Mouse (Mus musculus) brain, embryonic 14.5 days (tissue): Measurements from ENCODE around the gene Igfbp7. TPM values are rescaled to one million over a fixed set of nuclear protein-coding genes. Genes with fewer than 3 reads are reported as not detected.

ENCODE experiments used
- DNase-seq: peaks from one replicate; pipeline ENCODE4 v3.0.0-alpha.2; 2011; ENCODE audit warnings: low read depth
- CTCF ChIP-seq: fragments of 200-500 bp; IDR thresholded peaks from 2 replicates; pipeline ENCODE4 v1.5.1; 2012; ENCODE audit warnings: inconsistent platforms, mild to moderate bottlenecking, moderate library complexity, borderline replicate concordance; ENCODE audit not compliant: insufficient read depth, insufficient read length; ENCODE audit errors: extremely low read depth
- POLR2A ChIP-seq: fragments of 200-500 bp; IDR thresholded peaks from 2 replicates; pipeline ENCODE4 v1.6.1; 2012; ENCODE audit warnings: mild to moderate bottlenecking, inconsistent platforms, borderline replicate concordance; ENCODE audit not compliant: poor library complexity, insufficient read depth, insufficient read length, severe bottlenecking; ENCODE audit errors: extremely low read depth
- polyA plus RNA-seq: library from polyadenylated mRNA; depleted of rRNA; stranded (reverse); fragments of >200 nt; gene quantifications from 2 replicates; pipeline ENCODE4 v1.2.3, GENCODE M21; 2012; rRNA removed

Gene Igfbp7
- polyA plus RNA-seq, 1 experiment: 74.8 TPM

GRCm38 (mm10) chr5:77309924-77310772 is 97.7 kb downstream of the Igfbp7 start, which contains the start of the genes Noa1 and Polr2b:
TSS of gene Noa1 (minus strand) at chr5:77310084.
TSS of gene Polr2b (plus strand) at chr5:77310147.
- TF ChIP-seq POLR2A (peak; percentile 91), CTCF (no peak)

DNA sequence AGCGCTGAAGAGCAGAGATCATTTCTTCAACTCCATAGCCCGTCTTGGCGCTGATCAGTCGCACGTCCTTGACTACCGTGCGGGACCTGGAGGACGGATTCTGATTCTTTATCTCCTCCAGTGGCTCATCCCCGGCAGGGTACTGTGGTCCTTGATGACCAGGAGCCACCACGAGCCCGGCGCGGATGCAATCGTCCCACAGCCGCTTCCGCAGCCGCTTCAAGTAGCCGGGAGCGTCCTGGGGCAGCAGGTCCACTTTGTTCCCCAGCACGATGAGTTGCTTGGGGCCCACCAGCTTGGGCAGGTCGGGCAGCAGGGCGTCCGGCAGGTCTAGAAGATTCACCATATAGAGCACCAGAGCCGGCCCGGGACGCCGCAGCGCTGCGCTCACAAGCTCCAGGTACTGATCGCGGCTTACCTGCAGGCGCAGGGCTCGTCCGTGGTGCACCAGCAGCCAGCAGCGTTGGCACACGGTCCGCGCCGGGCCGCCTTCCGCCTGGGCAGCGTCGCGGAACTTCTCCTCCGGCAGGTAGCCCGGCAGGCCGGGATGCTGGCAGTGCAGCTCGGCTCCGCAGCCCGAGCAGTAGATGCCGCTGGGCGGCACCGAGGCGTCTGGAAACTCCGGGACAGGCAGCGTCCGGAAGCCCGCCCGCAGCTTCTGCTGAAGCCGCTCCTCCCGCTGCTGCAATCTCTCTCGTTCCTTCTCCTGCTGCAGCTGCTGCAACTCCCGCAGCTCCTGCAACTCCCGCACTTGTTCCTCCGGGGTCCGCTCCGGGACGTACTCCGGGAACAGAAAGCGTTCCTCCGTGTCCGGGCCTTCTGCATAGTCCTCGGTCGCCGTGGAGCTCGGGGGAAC is 98.6 kb downstream of the Igfbp7 start:
- DNase-seq: no peak
- TF ChIP-seq CTCF: no peak
- TF ChIP-seq POLR2A: no peak

More at GRCm38 (mm10) chr5:77309924-77310772, 97.7 kb downstream of the Igfbp7 start, which contains the start of the genes Noa1 and Polr2b:
- DNase-seq: peak; percentile 99

DNA sequence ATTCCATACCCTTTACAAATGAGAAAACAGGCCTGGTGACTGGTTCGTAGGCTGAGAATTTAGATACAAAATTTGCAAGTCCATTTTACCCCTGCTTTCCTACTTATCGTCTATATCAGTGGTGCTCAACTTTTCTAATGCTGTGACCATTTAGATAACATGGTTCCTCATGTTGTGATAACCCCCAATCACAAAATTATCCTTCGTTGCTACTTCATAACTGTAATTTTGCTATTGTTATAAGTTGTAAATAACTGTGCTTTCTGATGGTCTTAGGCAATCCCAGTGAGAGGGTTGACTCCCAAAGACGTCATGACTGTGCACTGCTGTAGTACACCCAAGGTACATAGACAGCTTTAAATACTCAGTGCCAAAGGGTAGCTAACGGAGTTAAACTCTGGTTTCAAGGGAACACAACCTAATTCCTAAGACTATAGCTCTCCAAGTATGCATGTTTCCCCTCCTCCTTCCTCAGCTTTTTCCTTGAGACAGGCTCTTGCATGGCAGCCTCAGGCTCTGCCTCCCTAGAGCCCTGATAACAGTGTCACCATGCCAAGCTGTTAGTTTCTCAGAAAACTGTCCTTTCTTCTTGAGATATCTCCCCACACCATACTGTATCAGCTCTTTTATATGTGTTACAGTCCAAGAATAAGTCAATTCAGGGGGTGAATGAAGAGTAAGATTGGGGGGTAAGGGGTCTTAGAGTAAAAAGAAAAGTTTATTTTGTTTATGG is 99.9 kb downstream of the Igfbp7 start:
- peak; percentile 6 for DNase-seq
- TF ChIP-seq CTCF: no peak
- TF ChIP-seq POLR2A: no peak

GRCm38 (mm10) chr5:77301296-77301903 is 106.4 kb downstream of the Igfbp7 start:
- no peak for DNase-seq
- TF ChIP-seq CTCF: no peak
- no peak for TF ChIP-seq POLR2A

- no peak for TF ChIP-seq CTCF
- no peak for TF ChIP-seq POLR2A
- no peak for DNase-seq
These were observed 108.4 kb downstream of the Igfbp7 start for GRCm38 (mm10) chr5:77299486-77299885.

Other genes starting within 250 kb of the Igfbp7 start
- 0.26 and 0.74 TPM in 2 replicates for gene Spink2, start 196.6 kb downstream of the Igfbp7 start, polyA plus RNA-seq
- gene Rest, start 142.6 kb downstream of the Igfbp7 start, polyA plus RNA-seq: 7.0 and 8.8 TPM in 2 replicates
- gene Noa1, start 98.0 kb downstream of the Igfbp7 start, polyA plus RNA-seq: 24.0 and 26.4 TPM in 2 replicates
- gene Polr2b, start 97.9 kb downstream of the Igfbp7 start, polyA plus RNA-seq: 59.4 and 60.6 TPM in 2 replicates